Mouse (Mus musculus) left cerebral cortex, adult 6 months (tissue): ENCODE results near the gene Clec4n. TPM values are rescaled to one million over a fixed set of nuclear protein-coding genes. Genes with fewer than 3 reads are reported as not detected.

ENCODE experiments used
- long read RNA-seq, 2 experiments: library from polyadenylated mRNA; unstranded; transcript quantifications; one replicate each; pipeline ENCODE4 v2.0.0; 2019 to 2020
- polyA plus RNA-seq: library from polyadenylated mRNA; unstranded; fragments of <200 nt; fragmentation: Nextera tagmentation; gene quantifications from 2 replicates; pipeline ENCODE4 v1.2.3, GENCODE M21; 2021

Gene Clec4n
- 0.88 and 1.3 TPM in 2 replicates for polyA plus RNA-seq
- long read RNA-seq, experiment 1, partial matches to known transcripts, result 0 of 1 reads
- long read RNA-seq, experiment 1, other reads (novel, unspliced or antisense), result 0 of 1 reads
- long read RNA-seq, experiment 2, result 0 reads

GRCm38 (mm10) chr6:123229644-123230043 lies at the start of gene Clec4n:
Clec4n (plus strand) TSS chr6:123229843.

GRCm38 (mm10) chr6:123261555-123262161 lies 32.0 kb downstream of the Clec4n start, which contains the start of gene Clec4d:
Clec4d (plus strand) TSS chr6:123262111.

GRCm38 (mm10) chr6:123289753-123290152 lies 60.1 kb downstream of the Clec4n start, which contains the start of gene Clec4e:
Clec4e (minus strand) TSS chr6:123289870.

Other genes with a start within 250 kb of the Clec4n start
- not detected in 2 replicates for gene Clec4a4, start 239.5 kb upstream of the Clec4n start, polyA plus RNA-seq
- not detected in 2 replicates for gene Clec4b1, start 179.9 kb upstream of the Clec4n start, polyA plus RNA-seq
- gene Clec4a2, start 123.4 kb upstream of the Clec4n start, polyA plus RNA-seq, result 2.3 and 2.5 TPM in 2 replicates
- not detected in 2 replicates for gene Clec4b2, start 57.0 kb upstream of the Clec4n start, polyA plus RNA-seq
- 0.08 TPM in 1 of 2 replicates, not detected in the other for gene Clec4d, start 32.3 kb downstream of the Clec4n start, polyA plus RNA-seq
- gene Clec4e, start 60.0 kb downstream of the Clec4n start, polyA plus RNA-seq, result not detected in 2 replicates
- not detected in 2 replicates for gene Vmn2r19, start 78.5 kb downstream of the Clec4n start, polyA plus RNA-seq
- not detected in 2 replicates for gene Vmn2r20, start 188.3 kb downstream of the Clec4n start, polyA plus RNA-seq